Mouse (Mus musculus) heart, adult 8-10 months (tissue): ENCODE results near the gene Lypd6b. TPM values are rescaled to one million over a fixed set of nuclear protein-coding genes. Genes with fewer than 3 reads are reported as not detected.

Source experiments
- DNase-seq: peaks from one replicate; pipeline ENCODE4 v3.0.0; 2022; ENCODE audit warnings: low spot score
- total RNA-seq, 4 experiments: library from RNA; stranded (reverse); gene quantifications; 2 replicates each; pipeline ENCODE4 v1.2.4; 2022

Lypd6b gene
- total RNA-seq, 4 experiments from 2014 or later: 0.11 to 0.12 TPM; not detected in 2

- no peak for DNase-seq
Observed at GRCm38 (mm10) chr2:49770440-49770839, 17.0 kb upstream of the Lypd6b start.

GRCm38 (mm10) chr2:49771172-49771571 lies 16.3 kb upstream of the Lypd6b start:
- no peak for DNase-seq

- no peak for DNase-seq
Observed at GRCm38 (mm10) chr2:49773194-49773931, 14.1 kb upstream of the Lypd6b start.

- DNase-seq: no peak
Observed at GRCm38 (mm10) chr2:49774180-49774579, 13.3 kb upstream of the Lypd6b start.

GRCm38 (mm10) chr2:49775187-49775586 lies 12.3 kb upstream of the Lypd6b start:
- no peak for DNase-seq

GRCm38 (mm10) chr2:49775735-49776134 lies 11.8 kb upstream of the Lypd6b start:
- DNase-seq: no peak

GRCm38 (mm10) chr2:49776407-49776806 lies 11.1 kb upstream of the Lypd6b start:
- no peak for DNase-seq

GRCm38 (mm10) chr2:49788051-49788418 lies 547 bp downstream of the Lypd6b start:
- no peak for DNase-seq

- no peak for DNase-seq
Observed at GRCm38 (mm10) chr2:49788643-49789042, 1.2 kb downstream of the Lypd6b start.

GRCm38 (mm10) chr2:49789078-49789477 lies 1.6 kb downstream of the Lypd6b start:
- no peak for DNase-seq

GRCm38 (mm10) chr2:49789504-49789903 lies 2.0 kb downstream of the Lypd6b start:
- no peak for DNase-seq

GRCm38 (mm10) chr2:49797444-49798143 lies 10.1 kb downstream of the Lypd6b start:
- peak; percentile 36 for DNase-seq

GRCm38 (mm10) chr2:49804448-49804847 lies 17.0 kb downstream of the Lypd6b start:
- DNase-seq: no peak

GRCm38 (mm10) chr2:49805736-49806371 lies 18.4 kb downstream of the Lypd6b start:
- no peak for DNase-seq

- no peak for DNase-seq
Observed at GRCm38 (mm10) chr2:49809496-49809895, 22.0 kb downstream of the Lypd6b start.

- no peak for DNase-seq
Observed at GRCm38 (mm10) chr2:49811420-49811819, 23.9 kb downstream of the Lypd6b start.

- DNase-seq: no peak
Observed at GRCm38 (mm10) chr2:49811871-49812363, 24.4 kb downstream of the Lypd6b start.

- DNase-seq: no peak
Observed at GRCm38 (mm10) chr2:49813151-49813550, 25.7 kb downstream of the Lypd6b start.

- no peak for DNase-seq
Observed at GRCm38 (mm10) chr2:49814011-49814410, 26.5 kb downstream of the Lypd6b start.

GRCm38 (mm10) chr2:49815696-49816320 lies 28.3 kb downstream of the Lypd6b start:
- no peak for DNase-seq

GRCm38 (mm10) chr2:49816549-49816948 lies 29.1 kb downstream of the Lypd6b start:
- no peak for DNase-seq

GRCm38 (mm10) chr2:49817151-49817550 lies 29.7 kb downstream of the Lypd6b start:
- DNase-seq: no peak
